Mouse (Mus musculus) G1E (cell line): Measurements from ENCODE around the gene Irf1.

Experiments used
- CTCF ChIP-seq: IDR thresholded peaks from 2 replicates; pipeline ENCODE4 v1.5.1; 2012; ENCODE audit warnings: low read depth, low read length, inconsistent platforms, mixed read lengths
- POLR2AphosphoS5 ChIP-seq: IDR thresholded peaks from 2 replicates; pipeline ENCODE4 v1.6.1; 2012; ENCODE audit warnings: low read depth, low read length, inconsistent platforms; ENCODE audit not compliant: insufficient replicate concordance

DNA sequence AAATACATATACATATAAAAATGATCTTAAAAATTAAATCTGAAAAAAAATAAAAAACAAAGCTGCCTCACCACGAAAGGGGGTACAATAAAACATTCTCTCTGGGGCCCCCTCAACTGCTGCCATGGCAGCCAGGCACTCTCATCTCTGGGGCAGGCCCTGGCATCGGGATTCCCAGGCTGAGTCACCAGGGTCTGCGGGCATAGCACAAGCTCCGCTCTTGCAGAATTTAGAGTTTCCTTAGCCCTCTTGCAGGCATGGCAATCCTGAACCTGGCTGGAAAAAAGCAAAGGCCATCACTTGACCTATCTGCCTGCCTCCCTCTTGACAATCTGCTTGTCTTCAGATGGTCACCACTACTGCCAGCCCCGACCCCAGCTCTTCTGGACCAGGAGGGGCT lies 8.5 kb upstream of the Irf1 start:
- TF ChIP-seq CTCF (no peak), POLR2AphosphoS5 (no peak)
